Mouse (Mus musculus): ENCODE results near the gene Mpg. TPM values are rescaled to one million over a fixed set of nuclear protein-coding genes. Genes with fewer than 3 reads are reported as not detected.

Gene Mpg
- total RNA-seq, 2 experiments from 2014 or later = 17.5 to 19.1 TPM

DNA sequence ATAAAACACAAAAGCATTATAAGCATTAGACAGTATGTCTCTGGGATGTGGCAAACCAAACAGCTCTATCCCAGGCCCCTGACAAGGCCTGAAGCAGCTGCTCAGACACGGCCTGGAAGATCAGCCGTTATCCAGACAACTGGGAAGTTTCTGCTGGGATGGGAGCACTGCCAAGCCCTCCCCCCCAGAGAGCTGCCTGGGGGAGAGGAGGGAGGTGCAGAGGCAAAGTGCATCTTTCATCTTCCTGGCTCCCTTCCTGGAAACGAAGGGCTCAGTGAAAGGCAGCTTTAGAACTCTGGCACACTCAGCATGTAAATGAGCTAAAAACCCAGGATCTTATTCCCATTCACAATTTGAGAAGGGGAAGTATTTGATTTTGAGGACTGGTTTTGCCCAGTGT is 9.3 kb downstream of the Mpg start:
- no peak for TF ChIP-seq CTCF (IDR thresholded peaks at IDR 0.05)
- intact Hi-C loops (cut with DNase I) = no loop called here
- H3K4me3 ChIP-seq = no peak overlapping the region
- peak; percentile 57 to 65 for DNase-seq (ENCODE audit: extremely low spot score in 1 of 2, low spot score in 2 of 2)
- peak overlapping the region; percentile 73 for H3K27ac ChIP-seq

DNA sequence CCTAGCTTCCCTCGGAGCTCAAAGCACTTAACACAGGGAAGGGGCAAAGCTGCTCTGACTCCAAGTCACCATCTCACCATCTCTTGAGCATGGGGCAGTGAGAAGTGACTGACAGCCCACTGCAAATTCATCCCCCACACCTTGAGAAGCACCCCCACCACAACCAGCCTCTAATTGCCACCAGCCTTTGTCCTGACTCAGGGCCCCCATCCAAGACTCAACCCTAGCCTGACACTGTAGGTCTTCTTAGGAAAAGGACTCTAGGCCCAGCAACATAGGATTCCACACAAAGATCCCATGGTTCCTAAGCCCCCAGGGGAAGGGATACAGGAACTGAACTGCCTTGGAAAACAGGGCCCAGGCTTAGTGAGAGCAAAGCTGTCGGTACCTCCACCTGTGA is 9.8 kb downstream of the Mpg start:
- TF ChIP-seq CTCF (IDR thresholded peaks at IDR 0.05) = no peak
- Histone ChIP-seq H3K27ac (peak overlapping the region; percentile 73), H3K4me3 (no peak overlapping the region)
- DNase-seq (ENCODE audit: extremely low spot score in 1 of 2, low spot score in 2 of 2) = peak in 1 of 2 experiments; percentile 9
- intact Hi-C loops (cut with DNase I) = no loop called here

DNA sequence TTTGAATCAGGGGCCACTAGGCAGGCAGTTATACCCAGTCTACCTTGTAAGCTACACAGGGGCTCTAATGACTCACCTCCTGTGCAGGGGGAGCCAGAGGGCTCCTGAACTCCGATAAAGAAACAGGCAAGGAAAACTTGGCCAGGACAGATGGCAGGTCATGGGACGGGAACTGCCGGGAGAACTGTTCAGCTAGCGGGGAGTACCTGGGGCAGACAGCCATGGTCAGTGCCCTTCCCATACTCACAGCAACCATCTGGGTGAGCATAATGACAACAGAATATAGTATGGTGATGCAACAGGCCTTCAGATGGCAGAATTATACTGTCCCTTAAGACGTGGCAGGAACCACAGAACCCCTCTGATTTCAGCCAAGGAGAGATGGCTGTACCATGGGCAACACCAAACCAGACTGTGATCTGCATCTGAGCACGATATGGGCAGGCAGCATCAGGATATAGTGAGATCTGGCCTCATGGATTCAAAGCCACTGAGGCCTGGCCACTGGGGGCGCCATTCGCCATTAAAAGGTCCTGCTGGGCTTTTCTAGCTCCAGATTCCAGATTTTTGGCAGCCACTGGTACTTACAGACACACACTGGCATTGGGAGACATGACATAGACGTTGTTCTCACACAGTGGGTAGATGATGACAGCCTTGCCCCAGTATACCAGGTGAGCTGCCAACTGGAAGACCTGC is 10.6 kb downstream of the Mpg start:
- peak; percentile 72 for TF ChIP-seq CTCF (IDR thresholded peaks at IDR 0.05)
- H3K27ac ChIP-seq = peak overlapping the region; percentile 81; the same call in 1 of the 2 replicates
- H3K4me3 ChIP-seq = no peak overlapping the region
- DNase-seq (ENCODE audit: extremely low spot score in 1 of 2, low spot score in 2 of 2) = no peak
- intact Hi-C loops (cut with DNase I) = no loop called here

DNA sequence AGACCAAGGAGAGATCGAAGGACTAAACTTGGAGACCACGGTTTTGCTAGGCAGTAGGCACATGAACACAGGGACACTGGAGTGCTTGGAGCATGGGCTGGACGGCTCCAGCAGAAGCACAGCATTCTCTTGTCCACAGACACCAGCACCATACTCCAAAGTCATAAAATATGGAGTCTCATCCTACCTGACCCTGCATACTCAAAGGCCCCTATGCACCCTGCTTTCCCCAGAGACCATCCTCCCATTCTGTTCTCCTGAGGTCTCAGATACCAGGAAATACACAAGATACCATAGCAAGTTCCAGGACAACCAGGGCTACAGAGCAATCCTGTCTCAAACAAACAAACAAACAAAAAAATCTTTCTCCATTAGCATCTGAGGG is 11.1 kb downstream of the Mpg start:
- Histone ChIP-seq H3K4me3 (no peak overlapping the region), H3K27ac (peak overlapping the region; percentile 81; the same call in 1 of the 2 replicates)
- intact Hi-C loops (cut with DNase I) = no loop called here
- no peak for TF ChIP-seq CTCF (IDR thresholded peaks at IDR 0.05)
- no peak for DNase-seq (ENCODE audit: extremely low spot score in 1 of 2, low spot score in 2 of 2)

DNA sequence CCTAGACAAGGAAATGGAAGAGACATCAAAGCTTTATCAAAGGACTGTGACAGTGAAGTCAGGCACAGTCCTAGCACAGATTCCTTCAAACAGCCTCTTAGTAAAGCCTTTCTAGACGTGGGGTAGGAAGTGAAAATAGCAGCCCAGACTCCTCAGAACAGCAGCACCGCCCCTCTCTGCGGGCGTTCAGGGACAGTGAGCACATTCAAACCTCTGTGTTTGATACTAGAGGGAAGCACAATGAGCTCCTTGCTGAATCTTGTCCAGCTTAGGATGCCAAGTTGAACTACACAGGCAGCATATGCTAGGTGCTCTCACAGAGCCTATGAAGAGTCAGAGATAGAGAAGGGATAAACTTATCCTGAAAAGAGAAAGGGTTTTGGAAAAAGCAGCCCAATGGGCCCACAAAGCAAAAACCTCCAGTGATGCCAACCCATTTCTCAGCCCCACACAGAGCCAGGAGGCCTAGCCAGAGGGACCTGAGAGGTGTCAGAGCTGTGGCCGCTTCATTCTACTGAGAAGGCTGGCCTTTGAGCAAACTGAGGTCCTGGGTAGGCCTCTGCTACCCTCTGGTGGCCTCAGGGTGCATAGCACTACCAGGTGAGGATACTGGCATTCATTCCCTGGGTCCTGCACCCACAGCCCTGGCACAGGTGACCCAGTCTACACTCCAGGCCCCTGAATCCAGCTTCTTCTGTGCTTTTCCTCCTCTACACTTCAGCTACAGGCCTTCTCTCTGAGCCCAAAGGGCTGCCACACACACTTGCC is 12.0 kb downstream of the Mpg start:
- Histone ChIP-seq H3K4me3 (no peak overlapping the region), H3K27ac (peak overlapping the region; percentile 81)
- intact Hi-C loops (cut with DNase I) = loop anchor here (1.0 kb wide), 2 partner anchors 21 to 56 kb away; no protein-coding TSS in a partner anchor
- DNase-seq (ENCODE audit: extremely low spot score in 1 of 2, low spot score in 2 of 2) = peak; percentile 72 to 77
- TF ChIP-seq CTCF (IDR thresholded peaks at IDR 0.05) = no peak; the same call in none of the 2 replicates

DNA sequence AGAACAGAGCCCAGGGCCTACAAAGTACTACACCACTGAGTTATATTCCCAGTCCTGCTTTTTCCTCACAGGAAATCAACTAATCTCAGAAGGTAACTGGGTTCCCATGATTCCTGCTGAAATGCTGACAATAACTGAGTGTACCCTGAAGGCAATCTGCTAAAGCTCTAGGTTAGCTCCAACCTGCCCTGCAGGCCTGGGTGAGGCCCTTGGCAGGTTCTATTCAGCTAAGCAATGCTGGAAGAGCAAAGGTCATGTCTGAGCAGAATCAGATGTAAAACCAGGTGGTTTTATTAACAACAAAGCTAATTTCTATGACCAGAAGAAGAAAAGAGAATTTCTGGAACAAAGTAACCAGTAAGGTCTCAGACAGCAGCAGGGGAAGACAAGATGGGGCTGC is 15.1 kb downstream of the Mpg start:
- DNase-seq (ENCODE audit: extremely low spot score in 1 of 2, low spot score in 2 of 2) = no peak
- H3K27ac ChIP-seq = no peak overlapping the region
- no peak for TF ChIP-seq CTCF (IDR thresholded peaks at IDR 0.05)
- H3K4me3 ChIP-seq = no peak overlapping the region
- intact Hi-C loops (cut with DNase I) = no loop called here

DNA sequence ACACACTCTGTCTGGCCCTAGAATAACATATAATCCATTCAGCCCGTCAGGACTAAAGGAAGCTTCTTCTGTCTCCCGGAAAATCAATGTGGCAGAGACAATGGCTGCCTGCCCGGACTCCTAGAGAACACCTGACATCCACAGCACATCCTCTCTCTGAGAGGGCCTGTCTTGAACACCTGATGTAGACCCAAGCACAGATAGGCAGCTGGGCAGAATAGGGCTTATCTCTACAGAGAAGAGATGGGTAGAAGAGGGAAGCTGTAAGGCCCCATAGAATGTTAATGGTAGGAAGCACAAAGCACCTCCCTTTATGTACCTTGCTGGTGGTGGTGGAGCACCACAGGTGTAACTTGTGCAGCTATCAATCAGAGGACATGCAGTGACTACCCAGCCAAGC is 15.9 kb downstream of the Mpg start:
- no peak for TF ChIP-seq CTCF (IDR thresholded peaks at IDR 0.05)
- no peak for DNase-seq (ENCODE audit: extremely low spot score in 1 of 2, low spot score in 2 of 2)
- Histone ChIP-seq H3K4me3 (no peak overlapping the region), H3K27ac (peak overlapping the region; percentile 68; the same call in 1 of the 2 replicates)
- intact Hi-C loops (cut with DNase I) = no loop called here

DNA sequence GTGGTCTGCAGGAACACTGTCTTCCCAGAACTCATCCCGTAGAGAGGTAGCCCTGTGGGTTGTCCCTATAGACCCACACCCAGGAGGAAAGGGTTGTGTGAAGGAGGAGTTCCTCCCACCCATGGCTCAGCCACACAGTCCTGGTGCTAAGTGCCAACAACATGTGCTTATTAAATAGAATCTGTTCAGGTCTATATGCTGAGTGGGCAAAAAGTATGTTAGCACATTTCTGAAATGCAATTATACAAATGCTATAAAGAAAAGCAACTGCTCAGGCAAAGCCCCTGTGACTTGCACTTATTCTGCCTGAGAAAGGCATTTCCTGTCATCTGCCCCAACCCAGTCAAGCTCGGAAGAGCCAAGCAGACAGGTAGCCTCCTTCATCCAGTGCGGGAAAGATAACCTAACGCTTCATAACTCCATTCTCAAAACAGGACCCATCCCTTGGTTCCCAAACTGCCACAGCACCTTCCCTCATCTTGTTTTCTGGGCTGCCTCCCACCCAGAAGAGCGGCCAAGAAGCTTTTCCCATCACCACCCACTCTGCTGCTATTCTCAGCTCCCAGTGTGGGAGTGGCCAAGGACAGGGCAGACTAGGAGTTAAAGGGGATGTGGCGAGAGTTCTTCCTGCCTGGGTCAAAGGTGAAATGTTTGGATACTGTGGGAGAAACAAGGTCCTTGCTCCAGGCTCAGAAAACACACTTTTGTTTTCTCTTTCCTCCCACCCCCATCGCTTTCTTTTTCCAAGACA is 17.1 kb downstream of the Mpg start:
- DNase-seq (ENCODE audit: extremely low spot score in 1 of 2, low spot score in 2 of 2) = no peak
- TF ChIP-seq CTCF (IDR thresholded peaks at IDR 0.05) = no peak
- H3K27ac ChIP-seq = peak overlapping the region; percentile 68
- intact Hi-C loops (cut with DNase I) = no loop called here
- no peak overlapping the region for H3K4me3 ChIP-seq

DNA sequence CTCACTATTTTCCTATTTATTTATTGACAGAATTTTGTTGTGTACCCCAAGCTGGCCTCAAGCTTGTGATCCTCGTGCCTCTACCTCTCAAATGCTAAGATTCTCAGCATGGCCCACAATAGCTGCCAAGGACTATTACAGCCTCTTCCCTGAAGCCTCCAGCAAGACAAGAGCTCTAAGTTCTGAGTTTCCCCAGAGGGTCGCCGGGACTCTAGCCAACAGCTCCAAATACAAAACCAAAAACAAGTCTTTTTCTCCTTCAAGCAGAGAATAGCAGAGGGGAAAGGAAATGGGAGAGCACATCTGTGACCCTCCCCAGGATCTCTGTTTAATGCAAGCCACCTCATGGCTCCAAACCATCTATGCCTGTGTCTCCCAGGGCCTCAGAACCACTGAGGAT is 17.8 kb downstream of the Mpg start:
- Histone ChIP-seq H3K27ac (peak overlapping the region; percentile 68), H3K4me3 (no peak overlapping the region)
- no peak for TF ChIP-seq CTCF (IDR thresholded peaks at IDR 0.05)
- intact Hi-C loops (cut with DNase I) = no loop called here
- DNase-seq (ENCODE audit: extremely low spot score in 1 of 2, low spot score in 2 of 2) = no peak

DNA sequence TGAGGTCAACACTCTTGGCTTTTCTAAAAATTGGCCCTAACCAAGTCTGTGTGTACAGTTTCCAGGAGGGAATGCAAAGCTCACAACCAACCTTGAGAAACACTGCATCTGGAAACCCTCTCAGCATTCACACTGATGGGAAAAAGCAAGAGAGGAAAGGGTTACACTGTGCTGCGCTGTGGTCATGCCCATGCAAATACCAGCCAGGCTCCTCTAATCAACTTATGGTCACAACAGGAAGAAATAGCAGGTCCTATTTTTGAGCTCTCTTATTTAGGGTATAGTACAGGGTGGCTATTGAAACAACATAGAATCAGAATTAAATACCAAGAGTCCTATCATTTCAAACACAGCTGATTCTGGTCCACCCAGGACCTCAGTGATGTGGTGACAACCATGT is 18.3 kb downstream of the Mpg start:
- no peak for TF ChIP-seq CTCF (IDR thresholded peaks at IDR 0.05)
- Histone ChIP-seq H3K4me3 (no peak overlapping the region), H3K27ac (peak overlapping the region; percentile 68)
- DNase-seq (ENCODE audit: extremely low spot score in 1 of 2, low spot score in 2 of 2) = no peak
- intact Hi-C loops (cut with DNase I) = no loop called here

DNA sequence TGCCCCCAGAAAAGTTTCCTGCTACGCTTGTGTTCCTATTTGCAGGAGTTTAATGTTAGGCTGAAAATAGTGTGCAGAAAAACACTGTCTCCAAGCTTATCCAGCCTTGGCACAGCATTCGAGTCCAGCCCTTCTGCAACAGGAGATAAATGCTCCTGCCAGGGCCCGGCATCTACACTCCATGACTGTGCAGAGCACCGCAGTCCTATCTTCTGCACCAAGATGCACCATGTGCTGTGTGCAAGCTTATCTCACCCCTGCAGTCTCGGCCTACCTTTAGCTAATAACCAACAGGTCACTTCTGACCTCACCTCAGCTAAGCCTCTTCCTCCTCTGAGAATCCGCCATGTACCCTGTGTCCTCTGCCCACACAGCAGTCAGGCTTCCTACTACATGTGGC is 19.3 kb downstream of the Mpg start:
- H3K27ac ChIP-seq = peak overlapping the region; percentile 68
- TF ChIP-seq CTCF (IDR thresholded peaks at IDR 0.05) = no peak
- no peak overlapping the region for H3K4me3 ChIP-seq
- DNase-seq (ENCODE audit: extremely low spot score in 1 of 2, low spot score in 2 of 2) = no peak
- intact Hi-C loops (cut with DNase I) = no loop called here

DNA sequence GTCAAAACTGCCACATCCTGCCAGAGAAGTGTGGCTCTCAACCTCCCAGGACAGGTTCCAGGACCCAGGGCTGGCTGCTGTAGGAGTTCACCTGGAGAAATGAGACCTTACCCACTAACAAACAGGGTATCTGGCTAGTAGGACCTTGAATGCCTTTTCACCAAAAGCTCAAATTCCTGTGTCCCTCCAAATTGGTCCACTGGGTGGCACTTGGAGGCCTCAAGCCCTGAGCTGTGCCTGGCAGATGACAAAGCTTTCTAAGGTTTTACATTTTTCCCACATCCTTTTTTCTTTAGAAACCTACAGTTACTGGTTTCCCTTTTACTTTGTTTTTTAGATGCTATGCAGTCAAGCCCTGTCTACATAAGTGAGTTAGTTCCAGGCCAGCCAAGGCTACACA is 20.8 kb downstream of the Mpg start:
- H3K27ac ChIP-seq = no peak overlapping the region
- DNase-seq (ENCODE audit: extremely low spot score in 1 of 2, low spot score in 2 of 2) = no peak
- TF ChIP-seq CTCF (IDR thresholded peaks at IDR 0.05) = peak; percentile 37
- intact Hi-C loops (cut with DNase I) = no loop called here
- H3K4me3 ChIP-seq = no peak overlapping the region
